Mouse (Mus musculus): Measurements from ENCODE around the gene Colec11. TPM values are rescaled to one million over a fixed set of nuclear protein-coding genes. Genes with fewer than 3 reads are reported as not detected.
A peak's percentile ranks its signal among the peaks of the same experiment; 100 is the strongest.

Gene Colec11
- polyA plus RNA-seq, 1 experiment, result not detected

DNA sequence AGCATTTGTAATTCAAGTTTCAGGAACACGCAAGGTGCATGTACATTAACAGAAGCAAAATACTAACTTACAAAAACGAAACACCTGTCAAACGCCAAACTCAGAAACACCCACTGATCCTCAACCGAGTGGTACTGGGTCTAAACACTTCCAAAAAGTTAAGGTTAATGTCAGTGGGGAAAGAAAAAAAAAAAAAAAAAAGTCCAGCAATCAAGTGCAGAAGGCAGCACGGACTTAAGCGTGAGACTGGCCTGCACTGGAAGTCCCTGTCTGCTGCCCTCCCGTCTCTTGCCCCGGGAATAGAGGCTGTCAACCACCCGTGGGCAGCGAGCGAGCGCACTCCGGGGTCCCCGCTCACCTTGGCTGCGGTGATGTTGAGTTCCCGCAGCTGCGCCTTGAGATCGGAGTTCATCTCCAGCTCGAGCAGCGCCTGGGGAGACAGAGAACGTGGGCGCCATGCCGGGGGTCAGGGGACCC, 11.9 kb upstream of the Colec11 start:
- TF ChIP-seq POLR2A (IDR thresholded peaks at IDR 0.05; ENCODE audit: insufficient read depth, low read depth, low read length) (no peak), CTCF (IDR thresholded peaks at IDR 0.05; ENCODE audit: insufficient read depth, low read depth, low read length) (no peak)
- Histone ChIP-seq H3K27ac (ENCODE audit: insufficient read depth, low read depth, low read length) (peak overlapping the region; percentile 36; the same call in 1 of the 2 replicates), H3K4me1 (ENCODE audit: control insufficient read depth, insufficient read depth, low read length) (peaks cover 10% of the 10 kb centered on the region), H3K4me3 (ENCODE audit: insufficient read depth, low read depth, low read length) (peak overlapping the region; percentile 89)
- WGBS, result 2% methylated on average over 23 of the region's 23 CpGs

DNA sequence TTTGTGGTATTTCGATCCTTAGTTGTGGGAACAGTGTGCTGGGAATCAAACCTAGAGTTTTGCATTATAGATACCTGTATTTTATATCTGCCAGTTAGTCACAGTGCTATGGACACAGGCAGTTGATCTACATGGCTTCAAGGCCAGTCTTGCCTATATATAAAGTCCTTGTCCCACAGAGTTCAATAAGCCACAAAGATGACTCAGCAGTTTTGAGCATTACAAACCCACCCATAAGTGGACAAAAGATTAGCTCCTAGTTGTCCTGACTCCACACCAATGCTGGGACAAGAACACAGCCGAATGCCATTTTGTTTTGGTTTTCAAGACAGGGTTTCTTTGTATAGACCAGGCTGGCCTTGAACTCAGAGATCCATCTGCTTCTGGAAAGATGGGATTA, 5.3 kb upstream of the Colec11 start:
- no peak overlapping the region for H3K27ac ChIP-seq (ENCODE audit: insufficient read depth, low read depth, low read length)
- TF ChIP-seq CTCF (IDR thresholded peaks at IDR 0.05; ENCODE audit: insufficient read depth, low read depth, low read length) (no peak), POLR2A (IDR thresholded peaks at IDR 0.05; ENCODE audit: insufficient read depth, low read depth, low read length) (no peak)
- WGBS, result 87% methylated on average over 2 of the region's 2 CpGs

DNA sequence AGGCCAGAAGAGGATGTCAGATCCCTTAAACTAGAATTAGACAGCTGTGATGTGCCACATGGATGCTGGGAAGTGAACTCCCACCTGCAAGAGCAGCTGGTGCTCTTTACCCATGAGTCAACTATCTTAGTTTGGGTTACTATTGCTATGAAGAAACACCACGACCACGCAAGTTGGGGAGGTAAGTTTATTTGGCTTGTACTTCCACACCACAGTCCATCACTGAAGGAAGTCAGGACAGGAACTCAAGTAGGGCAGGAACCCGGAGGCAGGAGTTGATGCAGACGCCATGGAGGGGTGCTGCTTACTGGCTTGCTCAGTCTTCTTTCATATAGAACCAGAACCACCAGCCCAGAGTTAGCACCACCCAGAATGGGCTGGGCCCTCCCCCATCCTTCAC, 3.9 kb upstream of the Colec11 start:
- Histone ChIP-seq H3K4me1 (ENCODE audit: control insufficient read depth, insufficient read depth, low read length) (no peaks in the 10 kb centered on the region), H3K27ac (ENCODE audit: insufficient read depth, low read depth, low read length) (no peak overlapping the region), H3K4me3 (ENCODE audit: insufficient read depth, low read depth, low read length) (no peak overlapping the region)
- TF ChIP-seq POLR2A (IDR thresholded peaks at IDR 0.05; ENCODE audit: insufficient read depth, low read depth, low read length) (no peak), CTCF (IDR thresholded peaks at IDR 0.05; ENCODE audit: insufficient read depth, low read depth, low read length) (no peak)
- whole genome bisulfite sequencing, result 67% methylated on average over 4 of the region's 4 CpGs

More for the DNA sequence above, 5.3 kb upstream of the Colec11 start:
- no peak overlapping the region for H3K4me3 ChIP-seq (ENCODE audit: insufficient read depth, low read depth, low read length)
- no peaks in the 10 kb centered on the region for H3K4me1 ChIP-seq (ENCODE audit: control insufficient read depth, insufficient read depth, low read length)

DNA sequence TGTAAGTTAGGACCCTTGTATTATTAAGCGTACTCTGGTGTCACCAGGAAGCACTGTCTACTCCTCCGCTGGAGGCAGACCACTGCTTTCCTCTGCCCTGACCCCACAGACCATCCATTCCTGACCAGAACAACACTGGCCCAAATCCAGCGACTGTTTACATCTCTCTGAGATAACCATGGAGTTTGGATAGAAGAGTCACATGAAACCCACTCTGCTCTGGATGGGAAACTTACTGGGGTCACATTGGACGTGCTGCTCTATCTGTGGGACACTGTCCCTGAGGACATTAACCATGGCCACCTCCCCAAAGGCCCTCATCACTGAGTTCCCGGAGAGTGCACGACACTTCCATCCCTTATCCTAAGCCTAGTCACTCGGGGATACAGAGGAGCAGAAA, 2.2 kb upstream of the Colec11 start:
- Histone ChIP-seq H3K4me3 (ENCODE audit: insufficient read depth, low read depth, low read length) (no peak overlapping the region), H3K27ac (ENCODE audit: insufficient read depth, low read depth, low read length) (no peak overlapping the region), H3K4me1 (ENCODE audit: control insufficient read depth, insufficient read depth, low read length) (no peaks in the 10 kb centered on the region)
- WGBS, result 85% methylated on average over 7 of the region's 7 CpGs
- no peak for TF ChIP-seq POLR2A (IDR thresholded peaks at IDR 0.05; ENCODE audit: insufficient read depth, low read depth, low read length)
- no peak for TF ChIP-seq CTCF (IDR thresholded peaks at IDR 0.05; ENCODE audit: insufficient read depth, low read depth, low read length)

GRCm38 (mm10) chr12:28624251-28624650, 1.1 kb upstream of the Colec11 start:
- WGBS, result 82% methylated on average over 2 of the region's 2 CpGs

DNA sequence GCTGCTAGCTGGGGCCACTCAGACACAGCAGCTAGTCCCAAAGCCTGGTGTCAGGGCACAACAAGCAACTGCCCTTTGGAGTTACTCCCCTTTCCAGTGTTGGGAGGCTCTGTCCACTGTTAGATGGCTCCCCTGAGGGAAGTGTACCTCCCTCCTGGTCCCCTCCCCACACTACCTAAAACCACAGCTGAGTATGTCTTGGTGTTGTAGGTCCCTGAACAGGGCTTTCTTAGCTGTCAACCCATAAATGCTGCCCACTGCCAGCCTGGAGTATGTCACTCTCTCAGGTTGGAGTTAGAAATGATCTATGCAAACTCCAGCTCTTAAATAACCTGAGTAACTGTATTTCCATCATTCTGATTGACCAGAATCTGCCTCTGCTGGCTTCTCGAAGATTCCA, 536 bp downstream of the Colec11 start:
- H3K27ac ChIP-seq (ENCODE audit: insufficient read depth, low read depth, low read length), result no peak overlapping the region
- no peak for TF ChIP-seq CTCF (IDR thresholded peaks at IDR 0.05; ENCODE audit: insufficient read depth, low read depth, low read length)
- 90% methylated on average over 1 of the region's 1 CpGs for WGBS
- no peak overlapping the region for H3K4me3 ChIP-seq (ENCODE audit: insufficient read depth, low read depth, low read length)
- no peaks in the 10 kb centered on the region for H3K4me1 ChIP-seq (ENCODE audit: control insufficient read depth, insufficient read depth, low read length)

More at GRCm38 (mm10) chr12:28624251-28624650, 1.1 kb upstream of the Colec11 start:
- TF ChIP-seq POLR2A (IDR thresholded peaks at IDR 0.05; ENCODE audit: insufficient read depth, low read depth, low read length) (no peak), CTCF (IDR thresholded peaks at IDR 0.05; ENCODE audit: insufficient read depth, low read depth, low read length) (no peak)
- Histone ChIP-seq H3K27ac (ENCODE audit: insufficient read depth, low read depth, low read length) (no peak overlapping the region), H3K4me3 (ENCODE audit: insufficient read depth, low read depth, low read length) (no peak overlapping the region), H3K4me1 (ENCODE audit: control insufficient read depth, insufficient read depth, low read length) (no peaks in the 10 kb centered on the region)

- Histone ChIP-seq H3K4me3 (ENCODE audit: insufficient read depth, low read depth, low read length) (no peak overlapping the region), H3K27ac (ENCODE audit: insufficient read depth, low read depth, low read length) (no peak overlapping the region), H3K4me1 (ENCODE audit: control insufficient read depth, insufficient read depth, low read length) (no peaks in the 10 kb centered on the region)
- WGBS, result 71% methylated on average over 5 of the region's 5 CpGs
- TF ChIP-seq CTCF (IDR thresholded peaks at IDR 0.05; ENCODE audit: insufficient read depth, low read depth, low read length), result no peak
- TF ChIP-seq POLR2A (IDR thresholded peaks at IDR 0.05; ENCODE audit: insufficient read depth, low read depth, low read length), result no peak
Observed at GRCm38 (mm10) chr12:28622167-28622532, 1.0 kb downstream of the Colec11 start.

DNA sequence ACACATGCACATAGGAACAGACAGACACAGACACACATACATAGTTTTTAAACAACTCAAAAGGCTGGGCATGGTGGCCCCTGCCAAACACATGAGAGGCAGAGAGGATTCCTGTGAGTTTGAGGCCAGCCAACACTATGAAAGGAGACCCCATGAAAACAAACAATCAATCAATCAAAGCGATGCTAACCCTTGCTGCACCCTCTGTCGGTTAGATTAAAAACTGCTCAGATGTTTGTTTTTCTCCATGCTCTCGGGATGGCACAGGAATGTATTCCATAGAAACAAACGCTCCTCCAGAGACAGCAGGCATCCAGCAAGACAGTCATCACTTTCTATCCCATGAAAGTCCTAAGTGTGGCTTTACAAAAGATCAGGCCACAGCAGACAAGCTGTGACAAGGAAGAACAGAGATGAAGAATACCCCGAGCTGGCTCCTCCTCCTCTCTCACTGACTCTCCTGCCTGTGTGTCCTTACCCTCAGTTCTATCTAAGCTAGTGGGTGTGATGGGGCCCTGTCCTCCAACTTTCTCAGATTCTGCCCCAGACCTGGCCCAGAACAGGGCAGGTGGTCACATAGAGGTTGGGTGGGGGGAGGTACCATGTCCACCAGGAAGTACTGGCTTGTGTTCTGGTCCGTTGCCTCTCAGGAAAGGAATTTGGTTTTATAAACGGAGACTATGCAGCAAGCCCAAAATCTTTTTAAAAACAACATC, 1.6 kb downstream of the Colec11 start:
- TF ChIP-seq POLR2A (IDR thresholded peaks at IDR 0.05; ENCODE audit: insufficient read depth, low read depth, low read length), result no peak
- no peak for TF ChIP-seq CTCF (IDR thresholded peaks at IDR 0.05; ENCODE audit: insufficient read depth, low read depth, low read length)
- no peaks in the 10 kb centered on the region for H3K4me1 ChIP-seq (ENCODE audit: control insufficient read depth, insufficient read depth, low read length)
- H3K4me3 ChIP-seq (ENCODE audit: insufficient read depth, low read depth, low read length), result no peak overlapping the region
- no peak overlapping the region for H3K27ac ChIP-seq (ENCODE audit: insufficient read depth, low read depth, low read length)
- 48% methylated on average over 7 of the region's 7 CpGs for WGBS

GRCm38 (mm10) chr12:28617297-28617696, 5.9 kb downstream of the Colec11 start:
- TF ChIP-seq CTCF (IDR thresholded peaks at IDR 0.05; ENCODE audit: insufficient read depth, low read depth, low read length) (no peak), POLR2A (IDR thresholded peaks at IDR 0.05; ENCODE audit: insufficient read depth, low read depth, low read length) (no peak)
- H3K4me1 ChIP-seq (ENCODE audit: control insufficient read depth, insufficient read depth, low read length), result peaks cover 7% of the 10 kb centered on the region
- no peak overlapping the region for H3K27ac ChIP-seq (ENCODE audit: insufficient read depth, low read depth, low read length)
- no peak overlapping the region for H3K4me3 ChIP-seq (ENCODE audit: insufficient read depth, low read depth, low read length)
- WGBS, result 88% methylated on average over 4 of the region's 4 CpGs
